Mouse (Mus musculus) CH12.LX (cell line): Measurements from ENCODE around the gene Rnase12.

Experiments used
- BHLHE40 ChIP-seq: IDR thresholded peaks from 2 replicates; pipeline ENCODE4 v1.6.1; 2011; ENCODE audit warnings: mild to moderate bottlenecking, low read depth, low read length, improper control_type of control experiment
- CTCF ChIP-seq, 2 experiments: IDR thresholded peaks in 1 of 2; conservative IDR thresholded peaks in 1 of 2; 2 replicates each; pipeline ENCODE4 v1.5.1; 2011 to 2012; ENCODE audit warnings: low read depth in 2 of 2, low read length in 2 of 2, improper control_type of control experiment in 1 of 2, inconsistent platforms in 1 of 2, mild to moderate bottlenecking in 1 of 2, moderate library complexity in 1 of 2
- POLR2AphosphoS2 ChIP-seq: IDR thresholded peaks from 2 replicates; pipeline ENCODE4 v1.6.1; 2011; ENCODE audit warnings: low read depth, low read length, improper control_type of control experiment
- RCOR1 ChIP-seq: conservative IDR thresholded peaks from 2 replicates; pipeline ENCODE4 v1.6.1; 2012; ENCODE audit warnings: low read depth, mild to moderate bottlenecking, inconsistent platforms, low read length, improper control_type of control experiment
- USF1 ChIP-seq: IDR thresholded peaks from 2 replicates; pipeline ENCODE4 v1.6.1; 2014; ENCODE audit warnings: low read depth, mild to moderate bottlenecking, inconsistent platforms, low read length, improper control_type of control experiment
- ZC3H11A ChIP-seq: IDR thresholded peaks from 2 replicates; pipeline ENCODE4 v1.6.1; 2012; ENCODE audit warnings: low read depth, mild to moderate bottlenecking, inconsistent platforms, low read length, improper control_type of control experiment

DNA sequence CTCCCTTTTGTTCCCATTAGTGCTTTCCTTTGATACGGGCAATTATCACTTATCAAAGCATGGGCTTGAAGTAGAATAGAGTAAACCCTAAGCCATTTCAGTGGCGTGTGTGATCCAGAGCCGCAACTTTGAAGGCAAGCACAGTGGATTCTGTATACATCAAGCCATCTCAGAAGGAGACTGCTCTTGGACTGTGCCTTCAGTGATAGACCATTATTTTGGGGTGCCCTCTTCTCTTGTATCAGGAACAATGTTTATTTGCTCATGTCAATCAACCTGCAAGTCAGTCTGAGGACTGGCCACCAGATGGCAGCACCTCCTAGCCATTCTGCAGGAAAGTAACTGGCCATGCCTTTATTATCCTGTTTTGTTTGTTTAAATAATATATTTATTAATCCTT, 45.8 kb upstream of the Rnase12 start:
- no peak for TF ChIP-seq RCOR1
- TF ChIP-seq POLR2AphosphoS2 = no peak
- no peak for TF ChIP-seq USF1
- TF ChIP-seq CTCF (conservative IDR thresholded peaks at IDR 0.05 in 1 of 2, IDR thresholded peaks at IDR 0.05 in 1 of 2; ENCODE audit: low read depth in 2 of 2, low read length in 2 of 2) = peak; percentile 63 to 90
- TF ChIP-seq BHLHE40 = no peak
- peak; percentile 93 for TF ChIP-seq ZC3H11A
